Mouse (Mus musculus) heart, postnatal 0 days (tissue): ENCODE results near the gene Gm2a.

ENCODE experiments used
- CTCF ChIP-seq: IDR thresholded peaks from 2 replicates; pipeline ENCODE4 v1.5.1; 2016; ENCODE audit warnings: antibody characterized with exemption, control low read depth, low read depth
- EP300 ChIP-seq: IDR thresholded peaks from 2 replicates; pipeline ENCODE4 v1.6.1; 2016; ENCODE audit warnings: antibody characterized with exemption, low read depth

- no peak for TF ChIP-seq CTCF
- no peak for TF ChIP-seq EP300
These were observed 1.3 kb downstream of the Gm2a start for GRCm38 (mm10) chr11:55099019-55099771.
